Mouse (Mus musculus): ENCODE data around the gene Exosc5.

Gene Exosc5

DNA sequence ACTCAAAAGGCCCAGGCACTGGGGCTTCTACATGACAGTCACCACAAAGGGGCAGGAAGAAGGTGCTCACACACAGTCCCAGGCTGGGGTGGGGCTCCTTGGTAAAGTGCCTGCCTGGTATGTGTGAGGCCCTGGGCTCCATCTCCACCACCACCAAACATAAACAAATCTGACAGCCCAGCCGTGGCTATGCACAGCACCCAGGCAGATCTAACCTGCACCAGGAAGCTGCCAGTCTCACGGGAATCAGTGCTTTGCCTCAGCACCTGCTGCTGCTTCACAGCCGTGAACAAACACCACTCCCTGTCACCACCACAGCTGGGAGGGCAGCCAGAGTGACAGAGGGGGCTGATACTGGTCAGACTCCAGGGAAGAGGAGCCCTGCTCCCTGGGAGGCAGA, 22.6 kb upstream of the Exosc5 start:
- no peak for DNase-seq (ENCODE audit: low spot score in 2 of 2)

DNA sequence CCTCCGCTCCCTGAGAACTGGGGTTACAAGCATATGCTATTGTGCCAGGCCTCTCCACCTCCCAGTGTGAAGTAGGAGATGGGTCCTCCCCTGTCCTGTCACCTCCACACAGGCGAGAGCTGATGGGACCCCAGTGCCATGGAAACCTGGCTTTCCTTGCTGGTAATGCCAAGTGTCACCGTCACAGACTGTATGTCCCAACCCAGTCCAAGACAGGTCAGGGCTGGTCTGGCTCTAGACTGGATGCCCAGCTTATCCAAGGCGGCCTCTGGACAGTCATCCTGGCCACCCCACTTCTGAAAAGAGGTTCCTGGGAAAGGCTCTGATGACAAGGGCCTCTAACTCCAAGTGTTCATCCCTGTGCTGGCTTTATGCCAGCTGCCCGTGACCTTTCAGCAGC, 21.9 kb upstream of the Exosc5 start:
- no peak for DNase-seq (ENCODE audit: low spot score in 2 of 2)

DNA sequence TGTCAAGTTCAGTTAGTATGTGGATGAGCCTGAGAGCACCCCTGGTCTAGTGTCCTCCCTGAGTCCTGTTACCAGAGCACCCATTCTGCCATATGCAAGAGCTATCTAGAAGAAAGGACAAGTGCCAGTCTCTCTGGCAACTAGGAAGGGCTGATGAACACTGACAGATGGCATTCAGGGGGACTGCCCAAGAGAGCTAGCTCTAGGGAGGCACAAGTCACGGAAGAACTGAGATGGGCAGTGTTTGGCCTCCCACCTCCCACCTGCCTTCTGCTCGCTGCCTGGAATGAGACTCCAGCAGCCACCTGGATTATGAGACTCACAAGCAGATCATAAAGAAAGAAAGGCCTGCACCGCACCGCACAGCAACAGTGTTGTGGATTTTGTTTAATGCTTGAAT, 19.2 kb upstream of the Exosc5 start:
- peak; percentile 51 to 53 for DNase-seq (ENCODE audit: low spot score in 2 of 2)

DNA sequence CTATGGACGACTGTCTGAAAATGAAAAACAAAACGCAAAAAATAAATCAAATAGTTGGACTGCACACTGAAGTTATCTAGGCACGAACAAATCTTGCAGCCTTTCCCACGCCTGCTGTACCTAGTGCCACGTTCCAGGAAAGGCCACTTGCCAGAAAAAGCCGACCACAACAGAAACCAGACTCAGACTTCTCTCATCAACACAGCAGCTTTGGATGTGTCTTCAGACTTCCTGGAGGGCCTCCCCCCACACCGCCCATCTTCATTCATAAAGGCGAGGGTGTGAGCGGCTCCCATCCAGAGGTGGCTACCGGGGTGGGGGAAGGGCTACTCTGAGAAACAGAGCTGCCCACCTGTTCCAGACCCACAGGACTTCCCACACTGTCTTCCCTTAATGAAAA, 14.8 kb upstream of the Exosc5 start:
- no peak for DNase-seq (ENCODE audit: low spot score in 2 of 2)

DNA sequence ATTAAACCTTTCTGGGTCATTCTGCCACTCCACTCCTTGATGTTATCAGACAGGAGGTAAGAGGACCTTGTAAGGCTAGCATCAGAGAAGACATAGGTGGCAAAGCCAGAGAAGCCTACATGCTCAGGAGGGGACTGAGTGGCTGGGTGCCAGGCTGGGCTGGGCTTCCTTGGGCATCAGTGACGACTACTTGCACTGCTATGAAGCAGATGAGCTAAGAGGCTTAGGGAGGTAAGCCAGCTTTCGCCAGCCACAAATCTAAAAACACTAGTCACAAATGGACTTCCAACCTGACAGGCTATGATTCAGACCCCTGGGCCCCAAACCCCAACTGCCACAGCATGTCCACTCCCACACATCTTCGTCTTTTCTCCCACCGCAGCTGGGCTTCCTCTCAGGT, 14.3 kb upstream of the Exosc5 start:
- no peak for DNase-seq (ENCODE audit: low spot score in 2 of 2)

DNA sequence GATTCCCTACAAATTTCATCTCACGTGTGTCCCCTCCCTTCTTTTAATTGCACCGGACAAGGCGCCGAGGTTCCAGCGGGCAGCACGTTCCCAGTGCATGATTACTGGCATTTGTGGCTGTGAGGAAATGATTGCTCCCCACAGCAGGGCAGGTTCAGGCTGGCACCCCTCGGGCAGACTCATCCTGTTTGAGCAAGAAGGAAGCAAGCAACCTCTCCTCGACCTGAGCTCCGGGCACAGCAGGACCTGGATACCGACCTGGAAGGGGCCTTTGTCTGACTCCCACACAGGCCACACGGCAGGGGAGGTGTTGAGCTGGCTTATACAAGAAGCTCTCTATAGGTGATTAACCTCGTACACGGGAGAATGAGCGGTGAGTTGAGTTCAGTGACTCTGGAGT, 13.9 kb upstream of the Exosc5 start:
- no peak for DNase-seq (ENCODE audit: low spot score in 2 of 2)

DNA sequence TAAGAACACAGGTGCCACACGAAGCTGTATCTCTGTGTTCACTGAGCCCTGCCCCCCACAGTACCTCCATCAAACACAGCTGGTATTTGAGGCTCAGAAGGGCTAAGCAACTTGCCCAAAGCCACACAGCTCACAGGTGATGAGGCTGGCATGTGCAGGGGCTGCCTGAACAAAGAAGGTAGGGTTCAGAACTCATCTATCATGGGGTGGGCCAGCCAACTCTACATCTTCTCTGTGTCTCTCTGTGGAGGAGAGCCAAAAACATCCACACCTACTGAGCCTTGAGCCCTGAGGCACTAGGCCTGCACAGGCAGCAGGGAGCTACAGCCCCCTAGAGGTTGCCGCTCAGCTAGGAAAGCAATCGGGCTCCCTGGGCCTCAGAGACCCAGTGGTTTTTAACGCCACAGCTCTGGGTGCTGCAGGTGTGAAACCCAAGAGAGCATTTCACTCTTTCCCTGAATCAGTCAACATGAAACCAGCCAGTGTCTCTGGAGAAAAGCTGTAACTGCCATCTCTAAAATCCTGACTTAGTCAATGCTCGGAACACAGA, 11.3 kb upstream of the Exosc5 start:
- no peak for DNase-seq (ENCODE audit: low spot score in 2 of 2)

DNA sequence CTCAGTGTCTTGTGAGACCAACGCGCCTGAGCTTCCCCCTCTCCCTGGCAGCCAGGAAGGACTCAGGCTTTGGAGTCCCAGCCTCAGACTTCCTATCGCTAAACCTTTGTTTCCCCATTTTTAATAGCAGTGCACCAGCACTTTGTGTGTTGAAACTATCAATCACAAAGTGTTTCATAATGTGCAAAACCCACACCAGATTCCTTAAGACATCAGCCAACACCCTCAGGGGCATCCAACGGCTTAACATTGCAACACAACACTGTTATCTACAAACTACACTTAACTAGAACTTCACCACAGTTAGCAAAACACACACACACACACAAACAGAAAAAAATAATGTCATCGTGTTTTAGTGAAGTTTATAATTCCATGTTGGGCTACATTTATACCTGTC, 9.1 kb upstream of the Exosc5 start:
- no peak for DNase-seq (ENCODE audit: low spot score in 2 of 2)

DNA sequence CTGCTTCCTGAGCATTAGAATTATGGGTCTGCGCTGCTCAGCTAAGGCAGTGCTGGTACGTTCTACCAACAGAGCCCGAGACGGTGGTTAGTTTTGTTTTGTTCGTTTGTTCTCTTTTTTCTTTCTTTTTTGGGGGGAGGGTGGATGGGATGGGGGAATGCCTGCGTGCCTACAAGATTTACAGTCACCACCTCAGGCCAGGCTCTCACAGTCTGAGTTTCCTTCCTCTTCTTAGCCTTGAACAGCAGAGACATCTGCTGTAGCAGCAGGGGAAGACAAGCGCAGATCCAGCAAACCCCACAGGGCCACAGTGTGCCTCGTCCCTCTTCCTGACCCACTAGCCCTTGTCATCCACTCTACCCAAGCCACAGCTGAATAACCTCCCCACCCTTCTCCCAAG, 7.7 kb upstream of the Exosc5 start:
- DNase-seq (ENCODE audit: low spot score in 2 of 2), result no peak

DNA sequence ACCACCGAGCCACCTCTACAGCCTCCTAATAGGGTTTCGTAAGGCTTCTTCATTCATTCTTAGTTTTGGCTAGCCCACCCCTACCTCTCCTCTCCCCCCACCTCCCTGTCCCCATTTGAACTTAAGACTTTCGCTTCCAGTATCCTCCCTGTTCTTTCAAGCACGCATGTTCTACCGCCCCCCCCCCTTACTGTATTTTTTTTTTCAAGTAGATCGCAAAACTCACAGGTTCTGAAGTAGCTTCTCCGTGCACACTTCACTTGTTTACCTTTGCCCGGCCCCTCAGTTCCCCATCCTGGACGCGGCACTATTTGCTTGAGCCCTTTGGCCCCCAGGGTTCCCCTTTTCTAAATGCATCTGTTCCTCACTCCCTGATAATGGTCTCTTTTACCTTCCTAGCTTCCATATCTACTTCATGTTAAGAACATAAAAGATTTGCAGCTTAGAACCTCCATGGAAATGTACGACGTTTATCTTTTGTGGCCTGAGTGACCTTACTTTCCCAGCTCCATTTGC, 6.7 kb upstream of the Exosc5 start:
- DNase-seq (ENCODE audit: low spot score in 2 of 2), result no peak

DNA sequence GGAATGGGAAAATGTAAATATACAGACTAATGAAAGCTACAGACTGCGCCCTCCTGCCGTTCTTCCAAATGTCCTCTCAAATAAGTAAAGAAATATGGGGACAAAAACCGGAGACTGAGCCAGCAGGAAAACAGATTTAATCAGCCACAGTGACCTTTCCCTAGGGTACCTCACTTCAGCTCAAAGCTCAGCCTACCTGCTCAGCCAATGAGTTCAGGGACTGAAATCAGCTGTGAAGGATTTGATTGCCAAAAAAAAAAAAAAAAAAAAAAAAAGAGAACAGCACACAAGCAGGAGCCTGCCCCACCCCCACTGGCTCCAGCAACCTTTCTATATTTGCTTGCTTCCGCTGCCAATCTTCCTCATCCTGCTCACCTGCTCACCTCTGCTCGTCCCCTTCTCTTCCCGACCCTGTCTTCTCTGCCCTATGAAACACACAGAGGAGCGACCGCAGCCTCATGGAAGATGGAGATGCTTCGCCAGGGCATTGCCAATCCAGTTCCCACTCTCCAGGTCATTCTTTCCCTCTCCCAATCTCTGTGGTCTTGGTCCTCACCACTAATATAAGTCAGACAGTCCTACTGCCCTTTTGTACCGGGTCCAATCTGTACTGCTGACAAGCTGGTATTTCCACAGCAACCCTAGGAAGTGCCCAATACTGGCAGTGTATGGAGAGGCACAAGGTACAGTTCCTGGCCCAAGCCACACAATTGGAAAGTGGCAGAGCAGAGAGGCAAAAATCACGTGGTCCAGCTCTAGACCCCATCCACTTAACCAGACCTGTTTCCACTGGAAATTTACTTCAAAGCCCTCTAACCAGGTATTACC, 3.1 kb upstream of the Exosc5 start:
- DNase-seq (ENCODE audit: low spot score in 2 of 2), result no peak

DNA sequence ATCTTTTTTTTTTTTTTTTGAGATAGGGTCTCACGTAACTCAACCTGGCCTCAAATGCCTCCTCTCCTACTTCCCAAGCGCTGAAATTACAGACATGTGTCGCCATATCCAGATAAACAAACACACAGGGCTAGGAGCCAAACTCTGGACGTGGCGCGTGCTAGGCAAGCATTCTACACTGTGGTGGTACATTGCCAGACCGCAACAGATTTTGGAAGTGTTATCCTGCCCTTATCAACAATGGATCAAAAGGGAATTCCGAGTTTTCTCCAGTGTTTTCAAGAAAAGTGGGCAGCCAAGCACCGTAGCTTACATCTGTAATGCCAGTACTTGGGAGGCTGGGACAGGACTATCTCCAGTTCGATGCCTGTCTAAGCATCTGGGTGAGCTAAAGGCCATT, 1.2 kb upstream of the Exosc5 start:
- DNase-seq (ENCODE audit: low spot score in 2 of 2), result no peak

DNA sequence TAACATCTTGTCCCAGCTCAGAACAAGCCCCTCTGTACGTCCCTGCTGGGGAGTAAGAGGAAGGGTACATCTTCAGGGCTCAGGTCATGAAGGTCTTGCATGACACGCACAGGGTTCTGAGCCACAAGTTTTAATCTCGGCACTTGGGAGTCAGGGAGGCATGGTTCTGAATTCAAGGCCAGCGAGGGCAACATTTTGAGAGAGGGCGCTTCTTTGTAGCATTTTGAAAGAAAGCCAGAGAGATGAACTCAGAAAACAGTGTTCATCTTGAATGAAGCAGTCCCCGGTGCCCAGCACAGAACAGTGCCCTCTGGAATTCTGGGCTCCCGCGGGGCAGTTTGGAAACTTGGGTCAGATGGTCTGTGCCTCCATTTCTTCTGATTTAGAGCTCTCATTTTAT, 7.4 kb downstream of the Exosc5 start:
- no peak for DNase-seq (ENCODE audit: low spot score in 2 of 2)

DNA sequence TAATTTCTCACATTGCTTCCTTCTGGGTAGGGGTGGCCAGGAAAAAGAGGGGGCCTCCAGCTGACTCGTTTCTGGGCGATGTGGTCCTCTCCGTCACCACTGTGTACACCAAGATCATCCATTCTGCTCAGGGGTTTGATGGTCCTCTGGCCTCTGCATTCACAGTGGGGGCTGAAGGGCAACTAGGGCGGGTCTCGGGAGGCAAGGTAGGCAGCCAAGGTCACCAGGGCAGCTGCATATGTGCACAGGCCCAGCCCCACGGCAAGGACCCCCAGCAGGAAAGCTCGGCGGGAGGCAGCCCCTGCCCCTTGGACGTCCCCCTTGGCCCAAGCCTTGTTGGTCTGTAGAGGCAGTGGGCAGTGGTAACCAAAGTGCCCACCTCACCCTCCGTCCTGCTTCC, 10.2 kb downstream of the Exosc5 start:
- DNase-seq (ENCODE audit: low spot score in 2 of 2), result no peak

DNA sequence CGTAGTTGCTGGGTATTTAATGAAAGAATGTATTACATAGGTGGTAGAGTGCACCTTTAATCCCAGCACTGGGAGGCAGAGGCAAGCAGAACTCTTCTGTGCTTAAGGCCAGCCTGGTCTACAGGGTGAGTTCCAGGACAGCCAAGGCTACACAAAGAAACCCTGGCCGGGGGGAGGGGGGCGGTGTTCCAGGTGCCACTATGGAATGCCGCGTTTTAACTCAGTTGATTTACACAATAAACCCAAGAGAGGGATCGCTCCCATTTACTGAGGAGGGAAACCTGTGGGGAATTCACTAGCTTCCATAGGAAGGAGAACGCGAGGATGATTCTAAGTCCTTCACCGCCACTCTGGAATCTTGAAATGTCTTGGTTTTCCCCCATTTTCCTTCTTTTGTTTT, 10.7 kb downstream of the Exosc5 start:
- no peak for DNase-seq (ENCODE audit: low spot score in 2 of 2)

DNA sequence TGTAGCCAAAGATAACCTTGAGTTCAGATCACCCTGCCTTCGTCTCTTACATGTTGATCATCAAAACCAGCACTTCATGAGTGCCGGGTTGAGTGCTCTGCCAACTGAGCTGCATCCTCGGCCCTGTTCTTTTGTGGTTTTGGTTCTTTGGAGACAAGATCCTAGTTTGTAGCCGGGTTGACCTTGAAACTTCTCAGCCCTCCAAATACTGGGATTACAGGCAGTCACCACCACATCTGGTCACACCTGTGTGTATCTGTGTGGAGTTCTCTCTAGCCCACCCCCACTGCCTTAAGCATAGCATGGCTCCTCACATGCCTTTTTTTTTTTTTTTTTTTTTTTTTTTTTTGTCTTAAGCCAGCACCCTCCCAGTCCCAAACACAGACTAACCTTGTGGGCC, 11.1 kb downstream of the Exosc5 start:
- no peak for DNase-seq (ENCODE audit: low spot score in 2 of 2)

DNA sequence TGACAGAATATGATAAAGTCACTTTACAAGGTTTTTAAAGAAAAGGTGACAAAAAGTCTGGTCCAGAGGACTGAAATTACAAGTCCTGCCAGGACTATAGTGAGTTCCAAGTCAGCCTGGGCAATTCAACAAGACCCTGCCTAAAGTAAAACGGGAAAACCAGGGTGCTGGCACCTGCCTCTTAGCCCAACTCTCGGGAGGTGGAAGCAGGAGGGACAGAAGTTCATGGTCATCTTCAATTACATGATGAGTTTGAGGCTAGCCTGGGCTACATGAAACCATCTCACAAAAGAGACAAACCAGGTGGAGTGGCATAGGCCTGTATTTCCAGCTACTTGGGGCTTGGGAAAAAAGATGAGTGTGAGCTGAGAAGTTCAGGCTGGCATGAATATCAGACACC, 12.7 kb downstream of the Exosc5 start:
- DNase-seq (ENCODE audit: low spot score in 2 of 2), result no peak

DNA sequence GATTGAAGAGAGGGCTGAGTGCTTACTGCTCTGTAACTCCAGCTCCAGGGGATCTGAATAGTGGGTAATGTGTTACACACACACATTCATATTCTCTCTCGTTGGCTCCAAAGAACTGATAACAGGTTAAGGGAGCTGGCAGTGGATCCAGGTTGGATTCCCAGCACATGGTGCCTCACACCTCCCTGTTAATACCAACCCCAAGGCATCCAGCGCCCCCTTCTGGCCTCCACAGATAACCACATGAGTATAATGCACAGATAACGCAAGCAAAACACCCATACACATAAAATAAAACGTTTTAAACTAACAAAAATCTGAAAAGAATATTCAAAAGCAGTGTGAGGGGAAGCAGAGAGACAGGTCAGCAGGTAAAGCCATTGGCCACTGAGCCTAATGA, 13.5 kb downstream of the Exosc5 start:
- DNase-seq (ENCODE audit: low spot score in 2 of 2), result no peak

DNA sequence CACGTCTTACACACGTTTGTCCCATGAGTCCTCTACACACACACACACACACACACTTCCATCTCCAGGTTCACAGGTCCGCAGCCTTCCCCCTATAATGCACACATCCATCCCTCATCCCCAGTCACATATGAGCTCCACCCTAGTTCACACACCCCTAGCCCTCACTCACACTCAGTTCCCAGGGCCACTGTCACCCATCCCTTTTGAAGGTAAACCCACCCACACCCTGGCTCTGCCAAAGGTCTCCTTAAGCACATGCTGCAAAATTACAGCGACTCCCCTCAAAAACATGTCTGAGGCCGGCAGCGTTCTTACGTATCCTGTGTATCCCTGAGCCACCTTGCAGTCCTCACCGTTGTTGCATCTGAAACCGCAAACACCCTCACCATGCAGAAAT, 15.3 kb downstream of the Exosc5 start:
- no peak for DNase-seq (ENCODE audit: low spot score in 2 of 2)

DNA sequence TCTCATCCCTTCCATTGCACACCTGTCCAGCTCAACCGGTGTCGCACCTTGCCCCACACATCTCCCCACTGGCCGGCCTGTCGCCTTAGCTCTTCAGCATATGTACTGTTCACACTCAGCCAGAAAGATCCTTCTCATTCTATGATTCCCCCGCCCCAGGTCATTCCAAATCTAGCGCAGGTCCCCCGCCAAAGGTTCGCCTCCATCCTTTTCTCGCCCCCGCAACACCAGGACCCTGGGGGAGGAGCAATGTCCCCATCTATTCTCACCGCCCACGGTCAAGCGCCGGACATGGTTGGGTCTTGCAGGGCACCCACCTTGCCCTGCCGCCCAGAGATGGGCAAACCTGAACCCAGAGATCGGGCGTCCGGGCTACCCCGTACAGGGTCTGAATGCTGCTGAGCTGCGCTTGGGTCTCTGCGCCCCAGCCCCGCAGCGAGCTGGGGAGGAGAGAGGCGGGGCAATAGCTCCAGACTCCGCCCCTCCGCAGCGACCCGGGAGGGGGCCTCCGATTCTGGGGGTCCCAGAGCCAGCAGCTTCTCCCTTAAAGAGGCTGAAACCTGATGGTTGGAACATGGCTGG, 15.8 kb downstream of the Exosc5 start, which contains the start of gene Tmem91:
Gene Tmem91, minus strand, starts transcription at position 448 of the 582 bp plus-strand sequence.
- DNase-seq (ENCODE audit: low spot score in 2 of 2), result no peak

DNA sequence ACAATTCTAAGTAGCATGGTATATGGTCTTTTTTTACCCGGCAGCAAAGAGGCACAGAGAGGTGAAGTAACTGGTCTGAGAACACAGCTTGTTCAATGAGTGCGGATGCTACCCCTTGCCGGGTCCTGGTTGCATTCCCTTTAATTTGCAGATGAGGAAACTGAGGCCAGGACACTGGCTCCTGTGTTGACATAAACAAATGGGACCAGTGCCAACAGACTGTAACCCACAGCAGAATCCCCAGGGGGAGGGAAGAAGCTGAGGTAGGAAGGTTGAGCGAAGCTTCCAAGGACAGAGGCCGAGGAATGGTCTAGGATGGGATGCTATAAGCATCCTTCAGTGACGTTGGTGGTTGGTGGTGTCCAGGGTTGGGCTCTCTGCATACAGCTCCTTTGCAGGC, 16.4 kb downstream of the Exosc5 start:
- DNase-seq (ENCODE audit: low spot score in 2 of 2), result no peak

DNA sequence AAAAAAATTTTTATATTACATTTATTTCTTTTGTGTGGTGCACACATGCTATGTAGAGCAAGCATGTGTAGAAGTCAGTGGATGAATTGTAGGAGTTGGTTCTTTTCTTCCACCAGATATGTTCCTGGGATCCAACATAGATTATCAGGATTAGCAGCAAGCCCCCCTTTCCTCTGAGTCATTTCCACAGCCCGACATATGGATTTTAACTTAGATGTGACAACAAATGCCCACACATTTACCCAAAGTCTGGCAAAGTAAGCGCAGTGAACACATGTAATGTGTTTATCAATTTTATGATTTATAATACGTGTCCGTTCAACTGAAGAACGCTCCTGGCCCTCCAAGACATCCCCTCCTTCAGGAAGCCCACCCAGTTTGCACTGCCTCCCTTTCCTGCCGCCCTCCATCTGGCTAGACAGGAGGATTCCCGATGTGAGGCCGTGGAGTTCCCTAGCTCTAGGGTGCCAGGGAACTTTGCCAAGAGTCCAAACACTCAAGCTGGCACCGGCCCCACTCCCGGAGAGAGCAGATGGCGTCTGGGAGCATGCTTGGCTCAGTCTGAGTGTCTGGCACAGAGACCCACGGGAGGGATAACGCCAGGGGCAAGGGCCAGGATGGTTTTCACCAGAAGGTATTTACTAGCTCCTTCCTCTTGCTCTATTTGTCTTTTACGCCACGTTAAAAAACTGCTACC, 17.3 kb downstream of the Exosc5 start:
- peak; percentile 92 to 94 for DNase-seq (ENCODE audit: low spot score in 2 of 2)

DNA sequence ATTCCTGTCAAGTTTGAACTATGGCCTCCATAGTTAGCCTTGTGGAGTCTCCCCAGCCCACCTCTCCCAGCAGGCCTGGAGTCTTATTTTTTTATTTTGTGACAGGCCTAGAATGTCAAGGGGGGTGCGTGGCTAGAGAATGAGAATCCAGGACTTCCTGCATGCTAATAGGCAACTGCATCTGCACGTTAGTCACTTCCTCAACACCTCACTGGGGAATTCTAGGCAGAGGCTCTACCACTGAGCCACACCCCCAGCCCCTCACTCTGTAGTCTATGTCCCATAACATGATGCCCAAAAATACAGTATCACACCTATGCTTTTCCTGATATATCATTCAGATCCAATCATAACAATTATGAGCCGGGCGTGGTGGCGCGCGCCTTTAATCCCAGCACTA, 18.0 kb downstream of the Exosc5 start:
- no peak for DNase-seq (ENCODE audit: low spot score in 2 of 2)
